Mouse (Mus musculus) MEL (cell line): ENCODE results near the gene Krtap9-5.

Experiments
- CTCF ChIP-seq, 3 experiments: IDR thresholded peaks in 2 of 3; conservative IDR thresholded peaks in 1 of 3; 2 replicates each; pipeline ENCODE4 v1.5.1; 2011 to 2012; ENCODE audit warnings: low read length in 3 of 3, low read depth in 2 of 3, mild to moderate bottlenecking in 2 of 3, improper control_type of control experiment in 1 of 3, inconsistent platforms in 1 of 3, mixed read lengths in 1 of 3, moderate library complexity in 1 of 3; ENCODE audit not compliant: control insufficient read depth in 1 of 3, insufficient read depth in 1 of 3, poor library complexity in 1 of 3, severe bottlenecking in 1 of 3
- EP300 ChIP-seq, 2 experiments: IDR thresholded peaks; 2 replicates each; pipeline ENCODE4 v1.6.1; 2011; ENCODE audit warnings: improper control_type of control experiment in 2 of 2, low read length in 2 of 2, low read depth in 1 of 2, mild to moderate bottlenecking in 1 of 2
- POLR2A ChIP-seq, 2 experiments: IDR thresholded peaks; 2 replicates each; pipeline ENCODE4 v1.6.1; 2011 to 2012; ENCODE audit warnings: low read length in 2 of 2, mild to moderate bottlenecking in 2 of 2, control low read depth in 1 of 2, improper control_type of control experiment in 1 of 2, low read depth in 1 of 2, moderate library complexity in 1 of 2; ENCODE audit not compliant: control insufficient read depth in 1 of 2, insufficient read depth in 1 of 2, poor library complexity in 1 of 2
- RAD21 ChIP-seq: IDR thresholded peaks from 2 replicates; pipeline ENCODE4 v1.6.1; 2011; ENCODE audit warnings: mild to moderate bottlenecking, low read depth, low read length, improper control_type of control experiment
- RCOR1 ChIP-seq: IDR thresholded peaks from 2 replicates; pipeline ENCODE4 v1.6.1; 2012; ENCODE audit warnings: low read depth, mild to moderate bottlenecking, inconsistent platforms, low read length, improper control_type of control experiment
- TCF12 ChIP-seq: IDR thresholded peaks from 2 replicates; pipeline ENCODE4 v1.6.1; 2014; ENCODE audit warnings: low read depth, mild to moderate bottlenecking, inconsistent platforms, low read length, improper control_type of control experiment, moderate library complexity
- UBTF ChIP-seq: IDR thresholded peaks from 2 replicates; pipeline ENCODE4 v1.6.1; 2012; ENCODE audit warnings: low read depth, mild to moderate bottlenecking, inconsistent platforms, low read length, improper control_type of control experiment, moderate library complexity, borderline replicate concordance; ENCODE audit not compliant: insufficient read depth
- USF1 ChIP-seq: IDR thresholded peaks from 2 replicates; pipeline ENCODE4 v1.6.1; 2014; ENCODE audit warnings: low read depth, mild to moderate bottlenecking, inconsistent platforms, low read length, improper control_type of control experiment, moderate library complexity
- USF2 ChIP-seq, 2 experiments: IDR thresholded peaks; 2 replicates each; pipeline ENCODE4 v1.6.1; 2011 to 2012; ENCODE audit warnings: improper control_type of control experiment in 2 of 2, low read length in 2 of 2, borderline replicate concordance in 1 of 2, inconsistent platforms in 1 of 2, low read depth in 1 of 2, mild to moderate bottlenecking in 1 of 2; ENCODE audit not compliant: insufficient read depth in 1 of 2
- ZNF384 ChIP-seq: IDR thresholded peaks from 2 replicates; pipeline ENCODE4 v1.6.1; 2012; ENCODE audit warnings: low read depth, mild to moderate bottlenecking, inconsistent platforms, low read length, improper control_type of control experiment

DNA sequence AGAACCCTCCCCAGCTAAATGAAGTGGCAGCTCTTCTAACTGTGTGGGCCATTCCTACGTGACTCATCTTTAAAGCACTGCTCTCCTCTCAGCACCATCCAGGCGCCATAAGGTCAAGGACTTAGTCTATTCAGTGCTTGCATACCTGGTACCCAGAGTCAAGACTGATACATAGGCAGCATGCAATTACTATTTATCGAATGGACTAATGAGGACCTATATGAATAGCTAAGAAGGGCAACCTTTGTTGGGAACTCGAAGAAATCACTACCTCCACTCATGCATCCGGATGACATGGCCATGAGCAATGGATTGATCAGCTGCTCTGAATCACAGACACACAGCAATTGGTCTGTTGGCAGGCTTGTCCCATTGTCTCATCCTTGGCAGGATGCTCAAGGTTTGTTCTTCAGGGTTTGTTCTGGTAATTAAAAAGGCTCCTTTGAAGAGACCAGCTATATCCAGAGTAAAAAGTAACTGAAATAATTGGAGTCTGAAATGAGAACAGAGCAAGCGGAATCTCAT, 41.7 kb downstream of the Krtap9-5 start:
- no peak for TF ChIP-seq USF2 (IDR thresholded peaks at IDR 0.05; ENCODE audit: borderline replicate concordance in 1 of 2, insufficient read depth in 1 of 2, low read depth in 1 of 2, low read length in 2 of 2)
- TF ChIP-seq UBTF, result no peak
- no peak for TF ChIP-seq EP300 (IDR thresholded peaks at IDR 0.05; ENCODE audit: low read depth in 1 of 2, low read length in 2 of 2)
- TF ChIP-seq RAD21, result no peak
- TF ChIP-seq CTCF (IDR thresholded peaks at IDR 0.05 in 2 of 3, conservative IDR thresholded peaks at IDR 0.05 in 1 of 3; ENCODE audit: control insufficient read depth in 1 of 3, insufficient read depth in 1 of 3, low read depth in 2 of 3, low read length in 3 of 3, poor library complexity in 1 of 3, severe bottlenecking in 1 of 3), result no peak
- no peak for TF ChIP-seq ZNF384
- TF ChIP-seq TCF12, result no peak
- TF ChIP-seq POLR2A (IDR thresholded peaks at IDR 0.05; ENCODE audit: control insufficient read depth in 1 of 2, insufficient read depth in 1 of 2, low read depth in 1 of 2, low read length in 2 of 2, poor library complexity in 1 of 2), result no peak
- no peak for TF ChIP-seq RCOR1
- TF ChIP-seq USF1, result no peak
